Mouse (Mus musculus) cerebellum, postnatal 14 days (tissue): ENCODE measurements around the gene Nt5c2.

Source experiments
- DNase-seq, 2 experiments: peaks; one replicate each; pipeline ENCODE4 v3.0.0; 2021; ENCODE audit warnings: mixed read lengths in 2 of 2

Nt5c2 gene

GRCm38 (mm10) chr19:46837290-46838079, 177.5 kb downstream of the Nt5c2 start:
- DNase-seq, result no peak

DNA sequence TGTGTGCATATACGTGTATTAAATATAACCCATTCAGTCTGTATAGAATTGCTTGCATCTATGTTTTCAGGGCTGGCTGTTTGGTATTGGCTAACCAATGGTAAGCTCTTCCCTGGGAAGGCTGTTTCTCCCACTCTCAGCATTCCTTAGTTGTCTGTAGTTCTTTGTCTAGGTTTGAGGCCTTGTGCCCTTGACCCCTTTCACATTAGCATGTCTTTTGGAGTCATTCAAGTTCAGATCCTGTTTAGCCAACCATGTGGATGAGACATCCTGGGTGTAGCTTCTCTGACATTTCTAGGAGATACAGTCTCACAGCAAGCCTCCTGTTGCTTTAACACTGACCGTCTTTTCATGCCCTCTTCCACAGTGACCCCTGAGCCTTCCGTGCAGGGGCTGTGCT, 178.9 kb downstream of the Nt5c2 start:
- DNase-seq, result no peak

GRCm38 (mm10) chr19:46835339-46835738, 179.6 kb downstream of the Nt5c2 start:
- DNase-seq, result no peak

GRCm38 (mm10) chr19:46834301-46834700, 180.7 kb downstream of the Nt5c2 start:
- DNase-seq, result no peak
